Mouse (Mus musculus) spleen, adult 12 weeks (tissue): ENCODE results near the gene Six6.

Experiments used
- DNase-seq: peaks from one replicate; pipeline ENCODE4 v3.0.0; 2022; ENCODE audit warnings: low spot score

Six6 gene

DNA sequence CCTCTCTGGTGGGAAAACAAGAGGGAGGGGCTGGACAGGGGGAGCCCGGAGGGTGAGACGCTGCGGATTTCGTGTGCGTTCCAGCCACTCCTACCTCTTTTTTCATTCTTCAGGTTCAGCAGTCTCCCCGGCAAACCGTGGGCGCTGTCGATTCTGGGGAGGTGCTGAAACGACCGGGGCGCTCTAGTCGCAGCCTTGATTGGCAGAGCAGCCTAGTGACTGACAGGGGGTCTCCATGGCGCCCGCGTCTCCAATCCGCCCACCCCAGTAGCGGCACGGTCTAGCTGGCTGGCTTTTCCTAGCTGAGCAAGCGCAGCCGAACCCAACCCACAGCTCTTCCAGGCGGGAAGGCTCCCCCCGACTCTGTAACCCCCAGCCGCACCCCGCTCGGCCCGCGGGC lies at the start of gene Six6:
Gene Six6 (plus strand): TSS at position 277 of the 400 bp plus-strand sequence.
- no peak for DNase-seq

DNA sequence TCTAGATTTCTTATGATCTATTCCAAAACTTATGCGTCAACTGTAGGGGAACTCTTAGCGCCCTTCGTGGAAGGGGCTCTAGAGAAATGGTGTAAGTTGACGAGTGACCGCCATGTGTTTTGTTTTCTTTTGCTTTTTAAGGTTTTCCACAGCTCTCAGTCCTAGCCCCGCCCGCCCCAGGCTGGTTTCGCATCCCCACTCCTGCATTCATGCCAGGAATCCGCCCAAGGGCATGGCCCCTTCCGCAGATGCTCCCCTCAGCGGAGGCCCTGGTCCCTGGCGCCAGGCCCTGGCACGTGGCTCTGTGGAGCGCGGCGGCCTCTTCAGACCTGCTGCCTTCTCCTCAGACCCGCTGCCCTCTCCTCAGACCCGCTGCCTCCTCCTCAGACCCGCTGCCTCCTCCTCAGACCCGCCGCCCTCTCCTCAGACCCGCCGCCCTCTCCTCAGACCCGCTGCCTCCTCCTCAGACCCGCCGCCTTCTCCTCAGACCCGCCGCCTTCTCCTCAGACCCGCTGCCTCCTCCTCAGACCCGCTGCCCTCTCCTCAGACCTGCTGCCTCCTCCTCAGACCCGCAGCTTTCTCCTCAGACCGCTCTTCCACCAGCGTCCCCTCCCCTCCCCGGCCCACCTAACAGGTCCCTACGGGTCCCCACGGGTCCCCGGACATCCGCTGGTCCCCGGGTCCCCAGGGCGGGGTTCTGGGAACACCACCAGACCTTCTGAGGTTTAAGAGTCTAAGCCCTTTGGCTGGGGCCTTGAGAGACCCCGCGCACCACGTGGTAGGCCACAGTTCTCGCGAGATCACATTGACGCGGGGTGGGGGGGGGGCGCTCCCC lies 22.3 kb upstream of the Six6 start:
- no peak for DNase-seq

GRCm38 (mm10) chr12:72936751-72937150 lies 2.9 kb upstream of the Six6 start:
- DNase-seq: no peak

DNA sequence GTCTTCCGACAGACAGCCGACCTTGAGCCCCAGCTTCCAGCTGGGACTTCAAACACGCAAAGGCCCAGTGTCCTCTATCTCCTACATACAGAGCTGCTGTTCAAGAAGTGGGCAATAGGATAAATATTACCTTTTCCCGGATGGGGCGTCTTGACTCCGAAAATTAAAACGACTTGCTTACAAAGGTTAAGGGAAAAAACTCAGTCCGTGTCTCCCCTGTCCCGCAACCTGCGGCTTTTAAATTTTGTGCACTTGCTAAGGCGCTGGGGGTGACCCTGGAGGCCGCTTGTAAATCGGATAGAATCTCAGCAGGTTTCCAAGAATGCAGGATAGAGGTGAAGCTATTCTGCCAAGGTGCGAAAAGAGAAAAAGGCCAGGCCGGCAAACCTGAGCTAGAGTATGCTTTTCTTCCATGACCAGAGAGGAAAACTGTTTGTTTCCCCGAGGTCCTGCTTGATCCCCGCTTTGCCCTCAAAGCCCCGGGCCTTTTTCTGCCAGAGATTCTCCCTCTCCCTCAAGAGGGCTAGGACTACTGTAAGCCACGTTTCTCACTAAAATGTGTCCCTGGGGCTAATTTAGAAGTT lies 2.1 kb upstream of the Six6 start:
- no peak for DNase-seq

DNA sequence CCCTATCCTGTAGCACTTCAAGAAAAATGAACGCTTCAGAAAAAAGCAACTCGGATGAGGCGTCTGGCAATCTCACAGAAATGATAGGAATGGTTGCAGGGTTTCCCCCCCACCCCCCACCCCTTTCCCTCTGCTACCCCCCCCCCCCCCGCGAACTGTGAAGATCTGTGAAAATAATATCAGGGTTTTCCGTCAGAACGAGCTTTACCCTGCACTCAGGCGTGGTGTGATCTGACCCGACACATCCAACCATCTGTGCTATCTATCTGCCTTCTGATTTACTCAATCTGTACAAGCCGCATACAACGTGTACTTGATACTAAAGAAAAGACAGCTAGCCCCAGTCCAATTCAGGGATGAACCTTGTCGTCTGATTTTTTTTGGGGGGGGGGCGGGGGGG lies 1.5 kb upstream of the Six6 start:
- DNase-seq: no peak

- no peak for DNase-seq
Measured at GRCm38 (mm10) chr12:72938600-72939490, 847 bp upstream of the Six6 start.

DNA sequence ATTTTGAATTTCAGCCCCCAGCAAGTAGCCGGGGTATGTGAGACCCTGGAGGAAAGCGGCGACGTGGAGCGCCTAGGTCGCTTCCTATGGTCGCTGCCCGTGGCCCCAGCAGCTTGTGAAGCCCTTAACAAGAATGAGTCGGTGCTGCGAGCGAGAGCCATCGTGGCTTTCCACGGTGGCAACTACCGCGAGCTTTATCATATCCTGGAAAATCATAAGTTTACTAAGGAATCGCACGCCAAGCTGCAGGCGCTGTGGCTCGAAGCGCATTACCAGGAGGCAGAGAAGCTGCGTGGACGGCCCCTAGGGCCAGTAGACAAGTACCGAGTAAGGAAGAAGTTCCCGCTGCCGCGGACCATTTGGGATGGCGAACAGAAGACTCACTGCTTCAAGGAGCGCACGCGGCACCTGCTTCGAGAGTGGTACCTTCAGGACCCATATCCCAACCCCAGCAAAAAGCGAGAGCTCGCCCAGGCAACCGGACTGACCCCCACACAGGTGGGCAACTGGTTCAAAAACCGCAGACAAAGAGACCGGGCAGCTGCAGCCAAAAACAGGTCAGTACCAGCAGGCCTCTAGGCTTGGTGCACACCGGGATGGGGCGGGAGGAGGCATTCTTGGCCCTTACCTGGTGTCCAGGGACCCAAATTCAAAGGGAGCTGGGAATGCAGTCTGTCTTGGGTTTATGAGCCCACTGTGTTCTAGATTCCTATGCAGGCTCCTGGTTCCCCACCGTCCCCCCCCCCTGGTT lies 554 bp downstream of the Six6 start, which contains the start of gene 4930447C04Rik:
Gene 4930447C04Rik (minus strand): TSS at position 704 of the 751 bp plus-strand sequence.
- no peak for DNase-seq

GRCm38 (mm10) chr12:72940822-72941397 lies 1.2 kb downstream of the Six6 start:
- DNase-seq: no peak

DNA sequence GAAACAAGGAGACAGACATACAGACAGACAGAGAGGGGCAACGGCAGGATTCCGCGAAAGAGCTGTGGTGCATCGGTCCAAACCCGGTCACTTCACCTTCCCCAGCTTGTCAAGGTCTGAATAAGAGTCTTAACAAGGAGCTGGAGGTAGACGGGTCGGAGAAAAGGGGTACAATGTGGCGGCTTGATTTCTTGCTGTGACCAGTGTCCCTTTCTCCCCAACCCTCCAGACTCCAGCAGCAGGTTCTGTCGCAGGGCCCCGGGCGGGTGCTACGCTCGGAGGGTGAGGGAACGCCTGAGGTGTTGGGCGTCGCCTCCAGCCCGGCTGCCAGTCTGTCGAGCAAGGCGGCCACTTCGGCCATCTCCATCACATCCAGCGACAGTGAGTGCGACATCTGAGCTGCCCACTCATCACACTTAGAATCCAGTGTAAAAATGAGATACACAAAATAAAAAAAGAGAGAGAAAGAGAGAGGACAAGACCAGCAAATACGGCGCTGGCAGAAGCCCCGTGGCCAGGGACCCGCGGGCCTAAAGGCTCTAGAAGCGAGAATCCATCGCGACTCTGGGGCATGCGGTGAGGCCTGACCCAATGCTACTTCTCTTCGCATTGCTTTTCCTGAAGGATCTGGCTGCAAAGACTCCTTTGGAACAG lies 1.8 kb downstream of the Six6 start:
- DNase-seq: no peak

GRCm38 (mm10) chr12:72942171-72942570 lies 2.5 kb downstream of the Six6 start:
- no peak for DNase-seq

DNA sequence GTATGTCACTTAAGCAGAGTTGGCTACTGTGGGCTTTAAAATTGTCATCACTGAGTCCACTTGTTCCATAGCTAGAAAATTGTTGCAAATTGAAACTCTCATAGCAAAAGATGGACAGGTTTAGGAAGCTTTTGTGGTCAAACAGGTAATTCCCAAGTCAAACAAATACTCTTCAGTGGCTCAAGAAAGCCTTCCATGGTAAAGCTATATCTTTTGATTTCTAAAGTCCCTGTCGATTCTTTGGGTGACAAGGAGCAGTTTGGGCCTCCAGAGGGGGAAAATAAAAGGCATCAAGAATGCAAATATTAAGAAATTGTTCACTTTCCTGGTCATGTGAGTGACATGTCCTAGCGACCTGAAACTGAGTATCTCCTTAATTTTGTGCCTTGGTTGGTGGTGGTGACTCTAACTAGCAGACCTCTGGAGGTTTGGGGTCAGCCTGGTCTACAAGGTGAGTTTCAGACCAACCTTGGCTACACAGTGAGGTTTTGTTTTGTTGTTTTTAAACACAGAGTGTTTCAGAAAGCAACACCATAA lies 4.0 kb downstream of the Six6 start:
- DNase-seq: no peak

GRCm38 (mm10) chr12:72944411-72945225 lies 4.9 kb downstream of the Six6 start:
- no peak for DNase-seq

DNA sequence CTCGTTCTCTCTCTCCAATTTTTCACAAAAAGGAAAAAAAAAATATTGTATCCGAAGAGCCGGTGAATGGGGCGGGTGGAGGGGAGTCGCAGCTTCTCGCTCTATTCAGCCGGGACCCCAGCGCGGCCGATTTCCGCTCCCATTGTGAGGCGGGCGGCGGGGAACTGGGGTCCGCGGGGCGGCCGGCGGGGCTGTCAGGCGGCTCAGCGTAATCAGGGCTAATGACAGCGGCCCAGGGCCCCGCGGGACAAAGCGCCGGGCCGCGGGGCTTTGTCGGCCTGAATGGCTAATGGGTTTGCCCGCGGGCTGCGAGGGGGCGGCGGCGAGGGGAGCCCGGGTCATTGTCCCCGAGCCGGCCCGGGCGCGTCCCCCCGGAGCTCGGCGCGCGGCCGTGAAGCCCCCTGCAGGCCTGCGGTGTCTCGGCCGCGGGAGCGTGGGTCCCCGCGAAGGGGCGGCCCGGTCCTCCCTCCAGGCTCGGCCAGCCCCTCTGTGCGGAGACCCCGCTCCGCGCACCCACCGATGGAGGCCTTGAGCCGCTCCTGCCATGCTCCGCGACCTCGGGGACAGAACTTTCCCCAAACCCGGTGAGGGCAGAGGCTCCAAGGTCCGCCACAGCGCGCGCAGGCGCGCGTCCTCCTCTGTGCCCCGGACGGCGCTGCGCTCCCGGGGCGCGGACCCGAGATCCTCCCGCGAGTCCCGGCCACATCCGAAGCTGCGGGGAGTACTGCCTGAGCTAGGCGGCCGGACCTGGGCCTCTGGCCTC lies 5.8 kb downstream of the Six6 start:
- DNase-seq: no peak

GRCm38 (mm10) chr12:72946064-72946395 lies 6.3 kb downstream of the Six6 start:
- no peak for DNase-seq

GRCm38 (mm10) chr12:72946805-72947204 lies 7.1 kb downstream of the Six6 start:
- DNase-seq: no peak

DNA sequence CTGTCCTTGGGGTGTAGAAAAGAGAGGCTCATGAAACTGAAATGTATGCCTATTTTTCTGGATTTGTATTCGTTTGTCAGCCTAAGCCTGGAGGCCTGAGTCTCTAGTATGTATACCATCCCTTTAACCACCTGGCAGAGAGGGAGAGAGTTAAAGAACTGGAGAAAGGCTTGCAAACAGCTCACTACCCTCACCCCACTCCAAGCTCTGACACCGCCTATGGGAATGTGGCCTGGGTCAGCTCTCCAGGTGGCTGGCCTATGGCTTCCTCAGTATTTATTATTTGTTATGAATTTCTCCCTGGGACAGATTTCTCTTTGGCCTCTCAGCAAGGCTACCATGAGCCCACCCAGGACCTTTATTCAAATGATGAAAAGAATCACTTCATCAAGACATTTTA lies 7.6 kb downstream of the Six6 start:
- no peak for DNase-seq

- DNase-seq: no peak
Measured at GRCm38 (mm10) chr12:72953089-72953488, 13.4 kb downstream of the Six6 start.

GRCm38 (mm10) chr12:72953858-72954257 lies 14.2 kb downstream of the Six6 start:
- no peak for DNase-seq

- no peak for DNase-seq
Measured at GRCm38 (mm10) chr12:72954906-72955305, 15.2 kb downstream of the Six6 start.
